Mouse (Mus musculus) embryonic fibroblast, embryonic 13.5 days (primary cell): ENCODE measurements around the gene Gmpr2.

ENCODE experiments used
- CTCF ChIP-seq: IDR thresholded peaks from 2 replicates; pipeline ENCODE4 v1.5.1; 2011; ENCODE audit warnings: mild to moderate bottlenecking, control low read depth, low read length, moderate library complexity, borderline replicate concordance; ENCODE audit not compliant: insufficient read depth
- POLR2A ChIP-seq: IDR thresholded peaks from 2 replicates; pipeline ENCODE4 v1.6.1; 2011; ENCODE audit warnings: low read depth, mild to moderate bottlenecking, control low read depth, low read length, moderate library complexity

DNA sequence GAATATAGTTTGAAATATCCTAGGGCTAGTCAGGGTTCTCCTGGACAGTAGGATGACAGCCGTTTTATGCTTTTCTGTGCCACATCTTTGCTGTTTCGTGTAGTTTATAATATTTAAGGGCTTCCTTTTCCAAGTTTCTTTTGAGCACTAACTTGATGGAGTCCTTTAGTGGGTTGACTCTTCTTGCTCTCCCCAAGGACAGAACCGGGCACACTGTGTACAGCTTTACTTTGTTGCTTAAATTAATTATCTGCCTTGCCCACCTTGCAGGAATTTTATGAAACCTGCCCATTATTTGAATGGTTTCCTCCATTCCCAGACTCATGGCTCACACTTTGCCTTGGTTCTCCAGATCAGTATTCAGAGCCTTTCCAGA, 10.4 kb downstream of the Gmpr2 start:
- TF ChIP-seq CTCF (no peak), POLR2A (no peak)
